Mouse (Mus musculus) liver, postnatal 0 days (tissue): ENCODE measurements around the gene Ssh2. TPM values are rescaled to one million over a fixed set of nuclear protein-coding genes. Genes with fewer than 3 reads are reported as not detected.

ENCODE experiments used
- ATAC-seq: fragments of 200-750 bp; cut with Nextera tagmentation; 2 replicates; pipeline ENCODE4 v1.8.0; 2017; ENCODE audit warnings: mild to moderate bottlenecking, moderate library complexity
- DNase-seq: peaks from one replicate; pipeline ENCODE4 v3.0.0-alpha.2; 2016
- H3K27ac ChIP-seq: fragments of 300-500 bp; sonication (generic); 2 replicates; pipeline ENCODE4 v1.5.1; 2014; ENCODE audit warnings: antibody characterized with exemption, moderate library complexity, mild to moderate bottlenecking, low read depth
- H3K27me3 ChIP-seq: fragments of 300-500 bp; sonication (generic); 2 replicates; pipeline ENCODE4 v1.6.1; 2014; ENCODE audit warnings: low read length, control low read depth, mixed read lengths; ENCODE audit not compliant: insufficient read depth
- H3K36me3 ChIP-seq: fragments of 300-500 bp; sonication (generic); replicated peaks from 2 replicates; pipeline ENCODE4 v1.6.1; 2014; ENCODE audit warnings: mild to moderate bottlenecking, control low read depth, low read length, moderate library complexity, mixed read lengths; ENCODE audit not compliant: insufficient read depth
- H3K4me1 ChIP-seq: fragments of 300-500 bp; sonication (generic); 2 replicates; pipeline ENCODE4 v1.6.1; 2014; ENCODE audit warnings: antibody characterized with exemption, mild to moderate bottlenecking, control low read depth; ENCODE audit not compliant: insufficient read depth
- H3K4me2 ChIP-seq: fragments of 300-500 bp; sonication (generic); 2 replicates; pipeline ENCODE4 v1.6.1; 2014; ENCODE audit warnings: low read depth, mild to moderate bottlenecking, low read length, moderate library complexity, mixed read lengths
- H3K4me3 ChIP-seq: fragments of 300-500 bp; sonication (generic); 2 replicates; pipeline ENCODE4 v1.5.1; 2014; ENCODE audit warnings: low read depth, low read length
- H3K9ac ChIP-seq: fragments of 300-500 bp; sonication (generic); replicated peaks from 2 replicates; pipeline ENCODE4 v1.6.1; 2014; ENCODE audit warnings: mild to moderate bottlenecking, moderate library complexity
- H3K9me3 ChIP-seq: fragments of 300-500 bp; sonication (generic); 2 replicates; pipeline ENCODE4 v1.6.1; 2016; ENCODE audit warnings: mild to moderate bottlenecking, control low read depth, low read length, mixed read lengths
- CTCF ChIP-seq: sonication (generic); IDR thresholded peaks from 2 replicates; pipeline ENCODE4 v1.5.1; 2016; ENCODE audit warnings: antibody characterized with exemption, low read depth
- EP300 ChIP-seq: IDR thresholded peaks from 2 replicates; pipeline ENCODE4 v1.6.1; 2016; ENCODE audit warnings: antibody characterized with exemption, low read depth, mild to moderate bottlenecking
- WGBS: fragments of 180-500 bp; shearing (Covaris S2); extraction: QIAGEN DNeasy Blood & Tissue Kit; methylation state at CpG from one replicate; pipeline ENCODE4 v1.1.7; 2014; ENCODE audit not compliant: insufficient replicate concordance; 5-methylcytosine and 5-hydroxymethylcytosine counted together
- polyA plus RNA-seq: library from polyadenylated mRNA; unstranded; fragments of >200 nt; fragmentation: Nextera tagmentation; extraction: Ambion mirVana; gene quantifications from 2 replicates; pipeline ENCODE4 v1.2.1, GENCODE M21; 2015

The Ssh2 gene
- polyA plus RNA-seq, 1 experiment from 2014 or later: 4.4 TPM

GRCm38 (mm10) chr11:77486798-77487197 is 270.7 kb downstream of the Ssh2 start:
- H3K36me3 ChIP-seq: no peaks in the 10 kb centered on the region
- 69% methylated on average over 5 of the region's 5 CpGs for WGBS
- no peak overlapping the region for H3K27ac ChIP-seq
- H3K4me1 ChIP-seq: peaks cover 29% of the 10 kb centered on the region
- H3K4me3 ChIP-seq: no peak overlapping the region
- no peaks in the 10 kb centered on the region for H3K9me3 ChIP-seq
- no peak overlapping the region for H3K4me2 ChIP-seq
- ATAC-seq (no peak), DNase-seq (no peak)
- TF ChIP-seq EP300: no peak
- TF ChIP-seq CTCF: no peak
- no peak overlapping the region for H3K9ac ChIP-seq
- H3K27me3 ChIP-seq: peaks cover 25% of the 10 kb centered on the region

DNA sequence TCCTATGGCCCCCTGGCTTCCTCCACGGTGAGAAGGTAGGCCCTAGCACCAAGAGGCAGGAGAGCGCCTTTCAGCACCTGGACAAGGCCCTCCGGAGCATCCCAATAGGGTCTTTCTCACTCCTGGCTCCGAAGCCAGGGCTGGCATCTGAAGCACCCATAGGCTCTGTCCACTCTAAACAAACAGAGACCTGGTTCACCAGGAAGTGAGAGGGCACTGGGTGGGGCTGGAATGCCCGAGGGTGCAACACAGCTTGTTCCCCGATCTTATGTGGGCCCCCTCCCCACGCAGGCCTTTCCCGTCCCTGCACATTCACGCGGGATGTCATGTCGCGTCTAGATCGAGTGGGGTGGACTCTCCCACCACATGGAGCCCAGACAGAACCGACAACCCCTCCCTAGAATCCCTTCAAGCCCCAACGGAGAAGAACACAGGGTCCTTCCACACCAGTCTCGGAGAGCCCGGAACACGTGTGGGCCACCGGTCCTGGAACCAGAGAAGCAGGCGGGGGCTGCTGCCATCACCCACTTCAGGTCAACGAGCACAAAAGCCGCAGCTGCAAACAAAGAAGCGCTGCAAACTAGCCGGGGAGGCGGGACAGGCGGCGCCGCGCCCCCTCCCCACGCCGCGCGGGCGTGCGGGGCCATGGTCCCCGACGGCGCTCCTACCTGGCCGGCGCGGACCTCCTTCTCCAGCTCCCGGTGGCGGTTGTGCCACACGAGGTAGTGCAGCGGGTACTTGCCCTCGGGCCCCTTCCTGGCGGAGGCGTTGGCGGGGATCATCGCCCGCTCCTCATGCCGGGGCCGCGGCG is 272.9 kb downstream of the Ssh2 start:
- no peak for DNase-seq
- H3K9me3 ChIP-seq: no peaks in the 10 kb centered on the region
- H3K27ac ChIP-seq: no peak overlapping the region
- H3K27me3 ChIP-seq: peaks cover 25% of the 10 kb centered on the region
- H3K9ac ChIP-seq: peak overlapping the region; percentile 65
- ATAC-seq: no peak
- 7% methylated on average over 47 of the region's 55 CpGs for WGBS
- peak overlapping the region; percentile 98 for H3K4me2 ChIP-seq
- no peaks in the 10 kb centered on the region for H3K36me3 ChIP-seq
- peaks cover 40% of the 10 kb centered on the region for H3K4me1 ChIP-seq
- peak overlapping the region; percentile 70 for H3K4me3 ChIP-seq
- TF ChIP-seq EP300: no peak
- TF ChIP-seq CTCF: no peak

DNA sequence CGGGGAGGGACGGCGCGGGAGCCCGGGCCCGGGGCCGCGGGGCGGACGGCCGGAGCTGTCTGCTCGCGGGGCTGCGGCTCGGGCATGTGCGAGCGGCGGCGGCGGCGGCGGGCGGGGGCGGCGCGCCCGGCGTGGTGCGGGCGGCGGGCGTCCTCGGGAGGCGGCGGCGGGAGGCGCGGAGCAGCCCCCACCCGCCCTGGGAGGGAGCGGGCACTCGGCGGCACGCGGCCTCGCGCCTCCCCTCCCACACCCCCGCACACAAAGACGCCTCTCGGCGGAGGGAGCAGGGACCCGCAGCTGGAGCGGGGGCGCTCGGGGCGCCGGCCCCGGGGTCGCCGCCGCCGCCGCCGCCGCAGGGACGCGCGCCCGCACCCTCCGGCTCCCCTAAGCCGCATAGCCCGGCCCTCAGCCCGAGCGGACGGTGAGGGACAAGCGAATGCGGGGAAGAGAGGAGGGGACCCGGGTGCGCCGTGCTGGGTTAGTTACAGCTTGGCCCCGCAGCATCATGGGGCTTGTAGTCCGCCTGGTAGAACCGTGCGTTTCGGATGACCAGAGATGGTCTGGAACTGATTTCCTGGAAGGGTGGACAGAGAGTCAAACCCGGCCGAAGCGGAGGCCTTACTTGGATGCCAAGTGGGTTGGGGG is 273.6 kb downstream of the Ssh2 start, which contains the start of gene Ankrd13b:
TSS of gene Ankrd13b (minus strand) at position 88 of the 645 bp plus-strand sequence.
- Histone ChIP-seq H3K9ac (peak within 1 kb of the TSS; percentile 65), H3K4me3 (peak within 1 kb of the TSS; percentile 70), H3K36me3 (no peaks in the 10 kb centered on the region), H3K4me1 (peaks cover 47% of the 10 kb centered on the region), H3K9me3 (no peaks in the 10 kb centered on the region), H3K4me2 (peak within 1 kb of the TSS; percentile 98), H3K27me3 (peaks cover 25% of the 10 kb centered on the region), H3K27ac (no peak within 1 kb of the TSS)
- 2% methylated on average over 24 of the region's 87 CpGs for WGBS
- TF ChIP-seq EP300 (no peak), CTCF (no peak)
- DNase-seq (peak; percentile 69), ATAC-seq (0 out of 2 replicates have a peak, but pooled peaks have one; percentile 16)

DNA sequence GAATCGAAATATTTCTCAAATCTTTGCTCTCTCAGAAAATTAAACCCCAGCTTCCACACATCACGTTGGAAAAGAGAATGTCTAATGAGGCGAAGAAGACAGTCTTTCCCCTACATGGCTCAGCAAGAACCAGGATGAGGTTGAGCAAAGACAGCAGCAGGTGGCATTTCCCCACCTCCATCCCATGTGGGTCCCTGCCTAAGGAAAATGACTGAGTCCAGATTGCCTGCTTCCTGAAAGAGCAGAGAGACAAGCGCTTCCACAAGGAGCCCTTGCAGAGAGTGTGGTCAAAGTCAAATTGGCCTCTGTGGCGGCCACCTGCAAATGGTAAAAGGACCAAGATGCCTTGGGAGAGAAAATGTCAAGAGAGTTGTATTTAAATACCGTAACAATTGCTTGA is 274.4 kb downstream of the Ssh2 start:
- Histone ChIP-seq H3K4me3 (no peak overlapping the region; the same call in 1 of the 2 replicates), H3K9ac (no peak overlapping the region), H3K4me2 (no peak overlapping the region; the same call in 1 of the 2 replicates), H3K4me1 (peaks cover 54% of the 10 kb centered on the region), H3K27me3 (peaks cover 25% of the 10 kb centered on the region), H3K27ac (no peak overlapping the region), H3K9me3 (no peaks in the 10 kb centered on the region), H3K36me3 (no peaks in the 10 kb centered on the region)
- no peak for ATAC-seq
- no peak for DNase-seq
- no peak for TF ChIP-seq CTCF
- no peak for TF ChIP-seq EP300
- 72% methylated on average over 6 of the region's 6 CpGs for WGBS

DNA sequence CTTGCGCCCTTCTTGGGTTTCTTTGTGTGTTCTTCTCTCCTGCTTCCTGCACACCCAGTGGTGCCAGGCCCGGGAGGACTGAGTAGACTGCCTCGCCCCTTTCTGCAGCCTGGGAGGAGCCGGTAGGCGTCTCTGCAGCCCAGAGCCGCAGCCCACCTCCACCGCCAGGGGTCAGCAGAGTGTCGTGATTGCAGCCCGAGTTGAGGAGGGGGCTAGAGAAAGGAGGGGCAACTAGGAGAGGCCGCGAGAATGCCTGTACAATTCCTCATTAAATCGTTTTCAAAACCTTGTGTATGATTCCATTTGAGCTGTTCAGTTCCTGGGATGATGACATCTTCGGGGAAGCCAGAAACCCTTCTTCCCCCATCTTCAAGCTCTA is 275.0 kb downstream of the Ssh2 start:
- H3K4me1 ChIP-seq: peaks cover 60% of the 10 kb centered on the region
- H3K9me3 ChIP-seq: no peaks in the 10 kb centered on the region
- H3K9ac ChIP-seq: peak overlapping the region; percentile 38; the same call in 1 of the 2 replicates
- peaks cover 25% of the 10 kb centered on the region for H3K27me3 ChIP-seq
- DNase-seq (peak; percentile 90), ATAC-seq (peak; percentile 33)
- H3K36me3 ChIP-seq: no peaks in the 10 kb centered on the region
- WGBS: under 1% methylated on average over 13 of the region's 13 CpGs
- H3K27ac ChIP-seq: peak overlapping the region; percentile 84
- peak overlapping the region; percentile 99 for H3K4me2 ChIP-seq
- TF ChIP-seq CTCF (peak; percentile 98), EP300 (no peak)
- peak overlapping the region; percentile 68 for H3K4me3 ChIP-seq
